Mouse (Mus musculus): Measurements from ENCODE around the gene Cntnap5a.

GRCm38 (mm10) chr1:115742556-115742955 lies 58.0 kb downstream of the Cntnap5a start:
- TF ChIP-seq EP300 (IDR thresholded peaks at IDR 0.05; ENCODE audit: insufficient read depth, low read depth, low read length) (no peak), POLR2A (IDR thresholded peaks at IDR 0.05; ENCODE audit: insufficient read depth, low read depth, low read length) (no peak), CTCF (IDR thresholded peaks at IDR 0.05) (no peak)
